Mouse (Mus musculus) intestine, embryonic 16.5 days (tissue): Measurements from ENCODE around the gene Ralgps1. TPM values are rescaled to one million over a fixed set of nuclear protein-coding genes. Genes with fewer than 3 reads are reported as not detected.

Experiments
- ATAC-seq: fragments of 200-750 bp; cut with Nextera tagmentation; 2 replicates; pipeline ENCODE4 v1.8.0; 2017; ENCODE audit warnings: moderate TSS enrichment, moderate library complexity
- H3K27ac ChIP-seq: fragments of 300-500 bp; sonication (generic); 2 replicates; pipeline ENCODE4 v1.5.1; 2014; ENCODE audit warnings: mild to moderate bottlenecking, low read length
- H3K27me3 ChIP-seq: fragments of 300-500 bp; sonication (generic); replicated peaks from 2 replicates; pipeline ENCODE4 v1.6.1; 2014; ENCODE audit warnings: low read length, control low read depth, mixed read lengths; ENCODE audit not compliant: control insufficient read depth, insufficient read depth
- H3K36me3 ChIP-seq: fragments of 300-500 bp; sonication (generic); 2 replicates; pipeline ENCODE4 v1.6.1; 2014; ENCODE audit warnings: low read length, control low read depth; ENCODE audit not compliant: control insufficient read depth, insufficient read depth
- H3K4me1 ChIP-seq: fragments of 300-500 bp; sonication (generic); 2 replicates; pipeline ENCODE4 v1.6.1; 2014; ENCODE audit warnings: low read length, control low read depth, mixed read lengths; ENCODE audit not compliant: control insufficient read depth, insufficient read depth
- H3K4me2 ChIP-seq: fragments of 300-500 bp; sonication (generic); 2 replicates; pipeline ENCODE4 v1.6.1; 2014; ENCODE audit warnings: low read depth, low read length, control low read depth
- H3K4me3 ChIP-seq: fragments of 300-500 bp; sonication (generic); 2 replicates; pipeline ENCODE4 v1.5.1; 2014; ENCODE audit warnings: mild to moderate bottlenecking, low read length
- H3K9ac ChIP-seq: fragments of 300-500 bp; sonication (generic); 2 replicates; pipeline ENCODE4 v1.6.1; 2014; ENCODE audit warnings: low read depth, low read length
- H3K9me3 ChIP-seq: fragments of 300-500 bp; sonication (generic); 2 replicates; pipeline ENCODE4 v1.6.1; 2016; ENCODE audit warnings: low read length, control low read depth; ENCODE audit not compliant: control insufficient read depth
- WGBS: fragments of 180-500 bp; shearing (Covaris S2); extraction: QIAGEN DNeasy Blood & Tissue Kit; methylation state at CpG from one replicate; pipeline ENCODE4 v1.1.7; 2014; 5-methylcytosine and 5-hydroxymethylcytosine counted together
- polyA plus RNA-seq: library from polyadenylated mRNA; unstranded; fragments of >200 nt; fragmentation: Nextera tagmentation; extraction: Ambion mirVana; gene quantifications from 2 replicates; pipeline ENCODE4 v1.2.1, GENCODE M21; 2015

Gene Ralgps1
- polyA plus RNA-seq, 1 experiment from 2014 or later: 6.3 TPM

DNA sequence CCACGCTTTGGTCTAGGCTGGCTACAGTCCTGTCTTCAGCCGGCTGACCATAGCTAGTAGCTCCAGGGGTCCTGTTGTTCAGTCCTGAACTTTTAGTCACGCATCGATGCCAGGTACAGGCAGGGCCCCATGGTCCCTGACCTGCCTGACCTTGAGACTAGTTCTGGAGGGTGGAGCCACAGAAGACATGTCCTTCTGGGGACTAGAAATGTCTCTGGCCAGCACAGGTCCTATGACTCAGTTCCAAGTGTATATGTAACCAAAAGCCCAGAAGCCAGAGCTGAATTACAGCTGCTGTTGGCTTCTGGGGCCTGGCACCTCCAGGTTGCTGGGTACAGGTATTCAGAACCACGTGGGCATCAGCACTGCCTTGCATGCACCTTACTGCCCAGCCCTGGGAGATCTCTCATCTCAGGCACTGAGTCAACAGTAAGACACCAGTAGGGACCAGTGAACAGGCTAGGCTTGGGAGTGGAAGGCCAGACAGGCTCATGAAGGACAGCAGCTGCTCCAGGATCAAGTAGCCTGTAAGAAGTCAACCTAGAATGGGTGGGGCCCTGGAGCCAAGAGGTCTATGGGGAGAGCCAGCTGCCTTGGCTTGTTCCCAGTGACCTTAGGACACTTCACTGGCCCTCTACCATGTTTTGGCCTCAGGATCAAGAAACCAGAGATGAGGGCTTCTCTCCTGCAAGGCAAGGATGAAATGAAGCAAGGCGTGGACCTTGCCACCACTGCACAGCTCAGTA, 182.2 kb downstream of the Ralgps1 start:
- no peak overlapping the region for H3K27ac ChIP-seq
- no peak for ATAC-seq
- WGBS: 84% methylated on average over 6 of the region's 6 CpGs

DNA sequence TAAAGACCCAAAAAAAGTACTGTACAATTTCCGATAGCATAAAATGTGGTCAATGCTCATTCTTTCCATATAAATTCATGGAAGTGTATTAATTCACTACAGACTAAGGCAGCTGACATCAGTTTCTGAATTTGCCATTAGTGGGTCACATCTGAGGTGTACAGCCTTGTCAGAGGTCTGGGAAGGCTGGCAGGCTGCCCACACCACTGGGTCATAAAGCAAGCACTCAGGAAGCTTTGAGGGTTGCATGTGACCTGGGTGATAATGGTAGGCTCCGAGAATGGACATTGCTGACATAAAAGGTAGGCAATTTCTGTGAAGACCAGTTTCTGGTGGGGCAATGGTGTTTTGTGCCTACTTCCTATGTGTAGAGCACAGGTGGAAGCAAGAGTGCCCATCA, 183.4 kb downstream of the Ralgps1 start:
- ATAC-seq: no peak
- Histone ChIP-seq H3K4me2 (no peak overlapping the region), H3K4me3 (no peak overlapping the region), H3K27me3 (no peaks in the 10 kb centered on the region), H3K9me3 (no peaks in the 10 kb centered on the region), H3K36me3 (no peaks in the 10 kb centered on the region), H3K4me1 (peaks cover 7% of the 10 kb centered on the region), H3K27ac (no peak overlapping the region), H3K9ac (no peak overlapping the region)
- WGBS: 82% methylated on average over 2 of the region's 2 CpGs

More for the DNA sequence above, 182.2 kb downstream of the Ralgps1 start:
- Histone ChIP-seq H3K36me3 (no peaks in the 10 kb centered on the region), H3K27me3 (no peaks in the 10 kb centered on the region), H3K4me2 (no peak overlapping the region), H3K4me1 (peaks cover 7% of the 10 kb centered on the region), H3K9me3 (no peaks in the 10 kb centered on the region), H3K9ac (no peak overlapping the region), H3K4me3 (no peak overlapping the region)

DNA sequence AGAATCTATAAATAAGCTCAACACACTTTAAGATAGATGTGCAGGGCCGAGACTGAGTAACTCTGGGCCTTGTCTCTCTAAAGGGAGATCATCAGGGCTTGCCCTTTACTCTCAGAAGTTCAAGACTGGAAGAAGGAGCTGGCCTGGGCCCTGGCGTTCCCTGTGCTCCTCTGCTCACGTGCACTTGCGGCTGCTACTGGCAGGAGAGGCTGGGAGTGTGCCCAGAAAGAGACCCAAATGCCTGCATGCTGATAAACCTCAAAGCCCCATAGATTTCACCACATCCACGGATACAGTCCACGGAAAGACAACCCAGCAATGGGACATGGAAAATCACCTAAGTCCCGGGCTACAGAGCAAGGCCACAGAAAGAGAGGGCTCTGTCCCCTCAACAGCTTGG, 184.8 kb downstream of the Ralgps1 start:
- no peak overlapping the region for H3K4me3 ChIP-seq
- H3K27me3 ChIP-seq: no peaks in the 10 kb centered on the region
- no peaks in the 10 kb centered on the region for H3K36me3 ChIP-seq
- no peak overlapping the region for H3K4me2 ChIP-seq
- no peak for ATAC-seq
- peaks cover 7% of the 10 kb centered on the region for H3K4me1 ChIP-seq
- H3K27ac ChIP-seq: no peak overlapping the region
- 68% methylated on average over 7 of the region's 7 CpGs for WGBS
- H3K9ac ChIP-seq: no peak overlapping the region
- H3K9me3 ChIP-seq: no peaks in the 10 kb centered on the region

DNA sequence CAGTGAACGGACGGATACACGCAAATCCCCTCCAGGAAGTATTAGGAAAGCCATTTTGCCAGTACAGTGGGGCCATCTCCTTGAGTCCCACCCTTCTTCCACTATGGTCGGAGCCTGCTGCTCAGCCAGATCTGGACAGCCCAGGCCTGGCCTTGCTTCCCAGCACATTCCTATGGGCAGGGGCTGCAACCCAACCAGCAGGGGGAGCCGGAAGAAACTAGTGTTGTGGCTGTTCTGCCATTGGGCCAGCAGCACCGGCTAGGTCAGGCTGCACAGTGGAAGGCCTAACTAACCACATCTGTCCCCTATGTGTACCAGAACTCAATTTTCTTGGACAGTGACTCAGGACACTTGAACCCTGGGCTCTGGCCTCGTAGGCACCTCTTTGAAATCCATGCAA, 186.0 kb downstream of the Ralgps1 start:
- 74% methylated on average over 7 of the region's 7 CpGs for WGBS
- Histone ChIP-seq H3K9me3 (no peaks in the 10 kb centered on the region), H3K4me1 (peaks cover 7% of the 10 kb centered on the region), H3K36me3 (no peaks in the 10 kb centered on the region), H3K9ac (no peak overlapping the region), H3K27me3 (no peaks in the 10 kb centered on the region), H3K4me2 (no peak overlapping the region), H3K4me3 (no peak overlapping the region), H3K27ac (no peak overlapping the region)
- no peak for ATAC-seq

DNA sequence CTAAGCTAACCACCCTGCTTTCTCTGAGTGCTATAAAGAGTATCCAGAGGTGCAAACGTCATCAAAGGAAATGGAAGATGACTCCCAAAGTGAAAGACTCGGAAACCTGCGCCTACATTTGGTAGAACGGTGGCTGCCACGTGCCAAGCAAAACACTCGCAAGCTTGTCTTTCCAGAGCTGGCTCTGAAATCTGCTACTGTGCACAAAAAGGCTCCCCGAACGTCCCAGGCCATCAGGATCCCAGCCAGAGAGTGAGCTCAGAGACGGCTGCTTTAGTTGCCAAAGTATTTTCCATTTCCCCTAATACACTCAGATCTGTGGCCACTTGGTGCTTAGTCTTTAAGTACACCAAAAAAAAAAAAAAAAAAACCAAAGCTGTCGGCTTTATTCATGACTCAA, 186.6 kb downstream of the Ralgps1 start:
- Histone ChIP-seq H3K27ac (no peak overlapping the region), H3K4me3 (no peak overlapping the region), H3K4me2 (no peak overlapping the region), H3K36me3 (no peaks in the 10 kb centered on the region), H3K27me3 (no peaks in the 10 kb centered on the region), H3K9me3 (no peaks in the 10 kb centered on the region), H3K9ac (0 out of 2 replicates have a peak overlapping the region, but pooled peaks have one; percentile 6), H3K4me1 (peaks cover 12% of the 10 kb centered on the region)
- ATAC-seq: no peak
- 74% methylated on average over 10 of the region's 10 CpGs for WGBS

DNA sequence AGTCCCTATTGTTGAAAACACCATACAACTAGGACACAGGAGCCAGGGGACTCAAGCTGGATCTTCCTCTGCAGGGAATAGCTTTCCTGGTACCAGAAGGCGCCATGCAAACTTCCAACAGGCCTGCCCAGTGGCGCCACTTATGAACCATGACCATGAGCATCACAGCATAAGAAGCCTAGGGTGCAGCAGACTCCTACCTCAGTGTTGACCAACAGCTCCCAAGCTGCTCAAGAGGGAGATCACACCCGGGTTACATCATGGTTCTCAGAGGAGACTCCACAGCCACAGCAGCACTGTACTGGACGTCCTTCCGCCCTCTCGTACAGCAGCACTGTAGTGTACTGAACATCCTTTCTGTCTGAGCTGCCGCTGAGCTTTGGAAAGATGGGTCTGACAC, 188.0 kb downstream of the Ralgps1 start:
- Histone ChIP-seq H3K9me3 (no peaks in the 10 kb centered on the region), H3K4me2 (no peak overlapping the region), H3K36me3 (no peaks in the 10 kb centered on the region), H3K27ac (no peak overlapping the region), H3K4me1 (peaks cover 21% of the 10 kb centered on the region), H3K9ac (no peak overlapping the region), H3K27me3 (no peaks in the 10 kb centered on the region), H3K4me3 (no peak overlapping the region)
- 93% methylated on average over 7 of the region's 7 CpGs for WGBS
- no peak for ATAC-seq

DNA sequence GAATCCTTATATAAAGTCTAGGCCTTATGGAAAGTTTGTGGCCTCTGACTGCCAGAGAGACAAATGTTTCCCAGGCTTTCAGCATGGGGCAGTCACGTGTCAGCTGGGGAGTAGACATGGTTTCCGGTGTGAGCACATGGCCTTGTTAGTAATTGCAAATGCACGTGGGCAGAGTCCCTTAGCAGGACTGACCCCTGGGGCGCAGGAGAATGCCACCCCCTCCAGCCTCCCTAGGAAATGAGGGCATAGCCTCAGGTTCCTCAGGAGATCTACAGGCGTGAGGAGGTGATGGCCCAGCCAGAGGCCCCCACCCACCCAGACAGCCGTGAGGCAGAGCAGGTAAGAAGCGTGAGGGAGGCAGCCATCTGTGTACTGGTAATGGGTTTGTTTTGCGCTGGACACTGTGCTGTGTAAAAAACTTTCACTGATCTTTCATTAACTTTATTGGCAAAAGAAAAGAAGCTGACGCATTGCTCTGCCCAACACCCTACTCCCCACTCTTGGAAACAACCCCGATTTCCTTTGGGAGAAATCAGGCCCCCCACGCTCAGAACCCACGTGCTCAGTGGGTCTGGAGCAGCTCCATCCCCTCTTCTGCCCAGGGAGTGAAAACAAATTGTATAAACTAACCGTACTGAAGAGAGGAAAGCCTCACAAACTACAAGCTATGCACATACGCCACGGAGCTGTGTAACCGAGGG, 191.2 kb downstream of the Ralgps1 start:
- no peak overlapping the region for H3K4me2 ChIP-seq
- WGBS: 47% methylated on average over 16 of the region's 16 CpGs

DNA sequence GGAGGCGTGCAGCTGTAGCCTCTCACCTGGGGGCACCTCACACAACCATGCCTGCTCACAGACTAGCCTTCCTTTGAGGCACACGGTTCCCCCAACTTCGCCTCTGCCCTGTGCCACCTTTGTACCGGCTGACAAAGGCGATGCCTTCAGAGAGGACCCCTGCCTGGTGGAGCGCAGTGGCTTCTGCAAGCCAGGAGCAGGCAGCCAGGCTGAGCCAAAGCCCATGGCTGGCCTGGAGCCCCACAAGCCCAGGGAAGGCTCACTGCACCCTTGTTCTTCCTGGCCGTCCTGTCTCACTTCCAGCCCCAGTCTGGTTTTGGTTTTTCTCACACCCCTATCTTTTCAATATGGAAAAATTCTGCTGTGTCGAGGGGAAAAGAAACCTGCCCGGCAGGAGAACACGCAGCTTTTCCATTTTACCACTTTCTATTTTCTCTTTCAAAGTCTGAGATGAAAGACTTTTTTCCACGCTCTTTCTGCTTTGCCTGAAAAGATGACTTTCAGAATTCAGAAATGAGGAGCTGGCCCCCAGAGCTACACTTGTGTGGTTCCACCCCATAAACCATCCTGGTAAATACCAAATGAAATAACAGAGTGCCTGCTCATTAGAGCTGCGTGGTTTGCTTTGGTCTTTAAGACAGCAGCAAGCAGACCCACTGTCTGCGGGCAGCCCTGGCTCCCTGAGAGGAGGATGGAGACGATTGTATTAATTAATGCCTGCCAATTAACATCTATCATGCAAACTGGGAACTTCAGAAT, 191.9 kb downstream of the Ralgps1 start:
- no peaks in the 10 kb centered on the region for H3K36me3 ChIP-seq
- ATAC-seq: no peak
- no peak overlapping the region for H3K4me3 ChIP-seq
- peak overlapping the region; percentile 45; the same call in 1 of the 2 replicates for H3K9ac ChIP-seq
- no peaks in the 10 kb centered on the region for H3K27me3 ChIP-seq
- no peaks in the 10 kb centered on the region for H3K9me3 ChIP-seq
- H3K4me2 ChIP-seq: no peak overlapping the region
- peaks cover 34% of the 10 kb centered on the region for H3K4me1 ChIP-seq
- WGBS: 74% methylated on average over 14 of the region's 14 CpGs
- H3K27ac ChIP-seq: peak overlapping the region; percentile 82

More for the DNA sequence above, 191.2 kb downstream of the Ralgps1 start:
- peak; percentile 53 for ATAC-seq
- H3K4me3 ChIP-seq: no peak overlapping the region
- no peaks in the 10 kb centered on the region for H3K36me3 ChIP-seq
- peak overlapping the region; percentile 77 for H3K27ac ChIP-seq
- H3K9me3 ChIP-seq: no peaks in the 10 kb centered on the region
- H3K4me1 ChIP-seq: peaks cover 35% of the 10 kb centered on the region
- no peak overlapping the region for H3K9ac ChIP-seq
- no peaks in the 10 kb centered on the region for H3K27me3 ChIP-seq

DNA sequence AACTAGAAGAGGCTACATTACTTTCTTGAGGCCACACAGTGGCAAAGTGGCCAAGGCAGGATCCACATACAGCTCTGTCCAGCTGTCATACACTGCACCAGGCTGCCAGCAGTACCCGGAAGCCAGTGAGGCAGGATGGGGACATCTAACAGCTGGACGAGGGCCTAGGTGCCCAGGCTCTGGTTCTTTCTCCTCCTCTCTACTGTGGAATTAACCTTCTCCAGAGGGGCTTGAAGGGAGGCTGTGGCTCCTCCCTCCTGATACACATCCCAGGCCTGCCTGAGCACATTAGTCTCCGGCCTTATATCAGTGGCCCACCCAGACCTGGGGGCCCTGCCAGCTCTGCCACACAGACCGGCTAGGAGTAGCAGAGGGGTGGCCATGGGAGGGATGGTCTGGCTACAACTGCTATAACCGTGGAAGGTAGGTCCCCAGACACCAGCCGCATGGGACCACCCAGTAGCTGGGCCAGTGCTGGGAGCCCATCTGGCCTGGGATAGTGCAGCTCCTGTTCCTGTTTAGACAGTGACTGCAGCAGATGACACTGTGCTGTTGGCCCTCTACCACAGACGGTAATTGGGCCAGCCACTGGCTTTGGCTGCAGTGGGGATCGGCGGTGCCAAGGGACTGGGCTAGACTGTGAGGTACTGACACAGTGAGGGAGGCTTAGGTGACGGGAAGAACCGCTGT, 192.9 kb downstream of the Ralgps1 start:
- Histone ChIP-seq H3K27ac (peak overlapping the region; percentile 82), H3K4me3 (no peak overlapping the region), H3K27me3 (no peaks in the 10 kb centered on the region), H3K36me3 (no peaks in the 10 kb centered on the region), H3K4me1 (peaks cover 33% of the 10 kb centered on the region), H3K9me3 (no peaks in the 10 kb centered on the region), H3K4me2 (peak overlapping the region; percentile 29), H3K9ac (peak overlapping the region; percentile 45; the same call in 1 of the 2 replicates)
- ATAC-seq: peak; percentile 45
- 43% methylated on average over 11 of the region's 11 CpGs for WGBS
